Mouse (Mus musculus): ENCODE data around the gene Olfr412. TPM values are rescaled to one million over a fixed set of nuclear protein-coding genes. Genes with fewer than 3 reads are reported as not detected.

Olfr412 gene
- polyA plus RNA-seq, 1 experiment from 2014 or later, result not detected

GRCm38 (mm10) chr11:74415736-74416135 lies 53.9 kb downstream of the Olfr412 start:
- peaks cover 6% of the 10 kb centered on the region; the same call in 1 of the 2 replicates for H3K36me3 ChIP-seq
- no peak overlapping the region for H3K9ac ChIP-seq
- no peak overlapping the region for H3K4me3 ChIP-seq
- no peaks in the 10 kb centered on the region for H3K27me3 ChIP-seq
- peak; percentile 29; the same call in 1 of the 2 replicates for ATAC-seq (ENCODE audit: low FRiP score, low read depth)
- peaks cover 6% of the 10 kb centered on the region; the same call in 1 of the 2 replicates for H3K4me1 ChIP-seq (replicated peaks)
- H3K27ac ChIP-seq (replicated peaks), result no peak overlapping the region
- 54% methylated on average over 12 of the region's 12 CpGs for WGBS
- H3K9me3 ChIP-seq, result no peaks in the 10 kb centered on the region
- no peak overlapping the region for H3K4me2 ChIP-seq

Other genes starting within 250 kb of the Olfr412 start
- not detected in 2 replicates for gene Olfr401, start 248.4 kb upstream of the Olfr412 start, polyA plus RNA-seq (2015; fragmentation: Nextera tagmentation; extraction: Ambion mirVana)
- not detected in 2 replicates for gene Olfr402, start 208.5 kb upstream of the Olfr412 start, polyA plus RNA-seq (2015; fragmentation: Nextera tagmentation; extraction: Ambion mirVana)
- gene Olfr403, start 175.8 kb upstream of the Olfr412 start, polyA plus RNA-seq (2015; fragmentation: Nextera tagmentation; extraction: Ambion mirVana), result not detected in 2 replicates
- not detected in 2 replicates for gene Olfr43, start 150.7 kb upstream of the Olfr412 start, polyA plus RNA-seq (2015; fragmentation: Nextera tagmentation; extraction: Ambion mirVana)
- gene Olfr406, start 102.3 kb upstream of the Olfr412 start, polyA plus RNA-seq (2015; fragmentation: Nextera tagmentation; extraction: Ambion mirVana), result not detected in 2 replicates
- not detected in 2 replicates for gene Olfr59, start 78.3 kb upstream of the Olfr412 start, polyA plus RNA-seq (2015; fragmentation: Nextera tagmentation; extraction: Ambion mirVana)
- not detected in 2 replicates for gene Olfr410, start 24.0 kb upstream of the Olfr412 start, polyA plus RNA-seq (2015; fragmentation: Nextera tagmentation; extraction: Ambion mirVana)
- not detected in 2 replicates for gene Olfr411, start 9.4 kb upstream of the Olfr412 start, polyA plus RNA-seq (2015; fragmentation: Nextera tagmentation; extraction: Ambion mirVana)
- 13.4 and 16.9 TPM in 2 replicates for gene Rap1gap2, start 248.8 kb downstream of the Olfr412 start, polyA plus RNA-seq (2015; fragmentation: Nextera tagmentation; extraction: Ambion mirVana)